ENCODE assay signal across 10 mouse cellular contexts in the genomic region with DNA sequence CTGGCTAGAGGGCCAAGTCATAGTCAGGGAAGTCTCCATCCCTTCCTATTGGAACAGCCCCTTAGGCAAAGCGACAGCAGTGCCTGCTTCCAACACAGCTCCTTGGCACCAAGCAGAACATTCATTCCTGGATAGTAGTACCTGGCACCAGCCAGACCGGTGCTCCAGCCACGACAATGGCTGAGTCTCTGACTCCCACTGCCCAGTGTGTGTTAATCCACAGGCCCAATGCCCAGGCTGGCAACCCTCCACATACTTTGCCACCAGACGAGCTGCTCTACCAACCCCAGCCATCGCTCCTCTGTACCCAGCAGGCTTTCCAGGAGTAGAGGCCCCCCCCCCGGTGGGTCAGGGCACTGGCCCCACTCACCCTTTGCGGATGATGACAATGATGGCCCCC. TPM values are rescaled to one million over a fixed set of nuclear protein-coding genes. Genes with fewer than 3 reads are reported as not detected.
DNase-seq lines count a peak whose midpoint lies in the region; TF ChIP-seq lines count a peak whose summit lies in the region.
"Had no signal": no experiment of that assay in that cellular context is flagged by ENCODE, and none has a peak within 500 bp of the region (broad histone marks: within the 10 kb centered on the region; RNA-seq: fewer than 3 reads in every experiment).

No protein-coding gene starts in this region.

- peak overlapping the region; percentile 77; the same call in 1 of the 2 replicates for H3K27ac ChIP-seq in layer of hippocampus, adult 2 months
- H3K27ac ChIP-seq: intestine, embryonic 15.5 days; limb, embryonic 10.5 days had no signal

- intact Hi-C loops in heart, postnatal 36 days (cut with DNase I) = loop anchor here (5.0 kb wide), 1 partner anchor 825 kb away; no protein-coding TSS in a partner anchor

- no peak for TF ChIP-seq CTCF in layer of hippocampus, adult 2 months (conservative IDR thresholded peaks at IDR 0.05)

- DNase-seq in adrenal gland, postnatal 10 days = peak; percentile 51
- no peak for DNase-seq in adrenal gland, adult 8-10 months
- DNase-seq in layer of hippocampus, adult 2 months (ENCODE audit: low spot score in 2 of 2) = peak in 1 of 2 experiments; percentile 32
- DNase-seq in layer of hippocampus, adult 18-20 months (ENCODE audit: low spot score in 2 of 2) = no peak
- DNase-seq in brain, adult 2 months (ENCODE audit: low read depth, low spot score) = peak; percentile 33
- DNase-seq in heart, postnatal 36 days = peak; percentile 58 to 64
- no peak for DNase-seq in urinary bladder, postnatal 36 days (ENCODE audit: low spot score in 2 of 2)
- no peak for DNase-seq in MN1 (ENCODE audit: low spot score)

- no peak overlapping the region for H3K4me3 ChIP-seq in layer of hippocampus, adult 2 months
- H3K4me3 ChIP-seq: intestine, embryonic 15.5 days; limb, embryonic 10.5 days had no signal

RNA-seq across cellular contexts. Expression of gene Ptpru, which starts 40.6 kb away (rescaled TPM):
- 10 to 100 TPM; 27.0 to 33.8 TPM for total RNA-seq in adrenal gland, postnatal 10 days (2021)
- total RNA-seq in adrenal gland, adult 8-10 months (2022) = 10 to 100 TPM; 40.9 to 82.9 (median 63.9) TPM
- 100 to 1,000 TPM; 101 to 108 TPM for total RNA-seq in layer of hippocampus, adult 2 months (2021)
- total RNA-seq in layer of hippocampus, adult 18-20 months (2021) = 10 to 100 TPM; 85.0 to 98.5 TPM
- total RNA-seq in heart, postnatal 36 days (2021) = 1 to 10 TPM; 4.3 to 5.9 TPM

RNA-seq across cellular contexts. Expression of gene Mecr, which starts 45.8 kb away (rescaled TPM):
- total RNA-seq in adrenal gland, postnatal 10 days (2021) = 100 to 1,000 TPM; 144 to 154 TPM
- total RNA-seq in adrenal gland, adult 8-10 months (2022) = 10 to 100 TPM; 62.4 to 80.1 (median 74.6) TPM
- total RNA-seq in layer of hippocampus, adult 2 months (2021) = 10 to 100 TPM; 33.1 to 35.8 TPM
- 10 to 100 TPM; 27.7 TPM for total RNA-seq in layer of hippocampus, adult 18-20 months (2021)
- 10 to 100 TPM; 28.2 TPM for total RNA-seq in heart, postnatal 36 days (2021)

Comparison
In these comparisons a context has a peak if more than half of its experiments do, and no peak if none do; other contexts are left out.
1. DNase-seq: peak in adrenal gland, postnatal 10 days (single experiment), brain, adult 2 months (single experiment) and heart, postnatal 36 days (2 of 2); none in adrenal gland, adult 8-10 months (single experiment), layer of hippocampus, adult 18-20 months (0 of 2), urinary bladder, postnatal 36 days (0 of 2) and MN1 (single experiment).
2. RNA of gene Ptpru, which starts 40.6 kb away (total RNA-seq): 101 to 108 TPM in layer of hippocampus, adult 2 months, 85.0 to 98.5 TPM in layer of hippocampus, adult 18-20 months, 40.9 to 82.9 TPM in adrenal gland, adult 8-10 months and 27.0 to 33.8 TPM in adrenal gland, postnatal 10 days; 4.3 to 5.9 TPM in heart, postnatal 36 days; every median in the first group is over 4 times any median in the second.